Mouse (Mus musculus): ENCODE results near the gene Olfr907.

Olfr907 gene

DNA sequence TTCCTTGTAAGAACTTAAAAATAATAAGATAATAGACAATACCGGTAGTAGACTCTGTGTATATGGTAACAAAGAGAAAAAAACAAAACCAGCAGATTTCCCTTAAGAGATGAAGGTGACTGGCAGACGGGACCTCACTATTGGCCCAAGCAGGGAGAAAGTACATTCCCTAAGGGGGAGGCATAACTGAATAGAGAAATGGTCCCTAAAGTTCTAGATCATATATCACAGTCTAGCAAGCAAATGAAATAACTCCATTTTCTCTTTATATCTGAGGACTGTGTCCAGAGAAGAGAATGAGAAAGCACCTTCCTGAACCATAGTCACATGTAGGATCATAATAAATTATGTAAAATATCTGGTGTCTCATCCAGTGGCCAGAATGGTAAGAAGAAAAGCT lies at the start of gene Olfr907:
Olfr907 (plus strand) TSS at position 301 of the 400 bp plus-strand sequence.
- DNase-seq: no peak

DNA sequence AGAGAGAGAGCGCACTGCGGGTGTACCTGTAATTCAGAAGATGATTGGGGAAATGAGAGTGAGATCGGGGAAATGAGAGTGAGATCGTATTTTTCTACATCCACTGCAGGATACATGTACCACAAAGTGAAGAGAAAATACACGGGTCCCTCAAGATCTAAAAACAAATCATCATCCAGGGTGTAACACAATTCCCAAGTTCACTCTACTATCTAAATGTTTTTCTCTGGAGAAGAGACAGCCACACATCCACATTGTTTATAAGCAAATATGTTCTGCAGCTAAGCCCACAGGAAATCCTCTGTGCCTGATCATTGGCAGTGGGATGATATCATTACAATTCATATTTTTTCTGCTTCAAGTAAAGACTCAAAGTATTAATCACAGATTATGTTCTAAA lies 48.2 kb upstream of the Olfr907 start, which contains the start of gene Olfr902:
Olfr902 (plus strand) TSS at position 301 of the 400 bp plus-strand sequence.
- DNase-seq: no peak

DNA sequence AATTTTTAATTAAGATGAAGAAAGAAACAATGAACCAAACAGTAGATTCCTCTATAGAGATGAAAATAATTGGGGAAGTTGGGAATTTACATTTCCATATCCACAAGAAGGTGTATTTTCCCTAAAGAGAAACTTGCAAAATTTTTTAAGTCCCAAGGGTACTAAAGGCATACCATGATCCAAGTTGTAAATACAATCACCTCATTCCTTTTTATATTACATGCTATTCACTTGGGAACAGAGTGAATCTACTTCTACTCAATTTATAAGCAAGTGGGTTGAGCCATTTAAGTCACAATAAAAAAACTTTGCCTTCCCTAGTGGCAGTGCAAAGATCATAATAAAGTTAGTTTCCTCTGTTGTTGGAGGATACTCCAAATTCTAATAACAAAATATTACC lies 32.8 kb upstream of the Olfr907 start, which contains the start of gene Olfr904:
Olfr904 (plus strand) TSS at position 301 of the 400 bp plus-strand sequence.
- no peak for DNase-seq

DNA sequence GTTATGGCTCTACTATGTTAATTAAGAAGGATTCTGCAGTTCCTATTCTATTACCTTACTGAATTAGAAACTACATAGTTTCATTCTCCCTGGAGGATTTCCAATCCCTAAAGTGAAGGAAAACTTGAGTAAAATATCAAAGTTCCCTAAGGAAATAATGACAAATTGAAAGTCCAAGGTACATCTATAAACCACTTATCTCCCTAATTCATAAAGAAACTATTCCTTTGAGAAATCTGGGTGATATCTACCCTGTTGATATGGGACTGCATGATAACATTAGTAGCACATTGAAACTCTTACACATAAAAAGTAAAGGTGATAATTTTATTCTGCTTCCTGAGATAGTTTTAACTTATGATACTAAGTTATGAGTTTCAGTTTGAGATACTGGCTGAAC lies 24.8 kb upstream of the Olfr907 start, which contains the start of gene Olfr905:
Olfr905 (plus strand) TSS at position 301 of the 400 bp plus-strand sequence.
- no peak for DNase-seq

DNA sequence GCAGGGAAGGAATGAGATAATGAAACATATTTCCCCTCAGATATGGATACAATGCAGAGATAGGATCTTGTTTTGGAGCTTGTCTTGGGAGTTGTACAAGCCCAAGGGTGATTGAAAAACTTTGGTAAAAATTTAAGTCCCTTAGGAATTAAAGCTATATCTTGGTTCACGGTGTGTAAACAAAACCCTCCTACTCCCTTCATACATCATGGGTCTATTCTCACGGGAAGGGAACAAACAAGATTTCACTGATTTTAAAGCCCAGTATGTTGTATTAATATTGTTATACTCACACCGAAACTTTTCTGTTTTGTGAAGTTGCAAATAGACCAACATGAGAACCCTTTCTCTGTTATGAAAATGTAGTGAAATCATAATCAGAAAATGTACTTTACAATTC lies 8.8 kb upstream of the Olfr907 start, which contains the start of gene Olfr906:
Olfr906 (plus strand) TSS at position 301 of the 400 bp plus-strand sequence.
- no peak for DNase-seq

DNA sequence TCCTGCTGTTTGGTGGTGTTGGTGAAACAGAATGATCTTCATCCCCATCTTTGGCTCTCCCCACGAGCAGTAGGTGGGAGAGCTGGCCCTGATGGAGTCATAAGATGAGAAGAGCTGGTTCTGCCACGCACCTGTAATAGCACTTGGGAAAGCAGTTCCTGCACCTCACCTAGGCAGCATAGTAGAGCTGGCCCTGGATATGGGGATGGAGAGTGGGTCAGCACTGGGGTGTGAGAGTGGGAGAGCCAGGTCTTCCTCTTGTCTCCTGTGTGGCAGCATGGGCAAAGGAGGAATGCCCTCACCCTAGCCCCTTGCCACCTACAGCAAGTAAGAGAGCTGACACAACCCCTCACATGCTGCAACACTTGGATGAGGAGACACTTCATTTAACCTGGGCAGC lies 16.8 kb downstream of the Olfr907 start:
- no peak for DNase-seq

DNA sequence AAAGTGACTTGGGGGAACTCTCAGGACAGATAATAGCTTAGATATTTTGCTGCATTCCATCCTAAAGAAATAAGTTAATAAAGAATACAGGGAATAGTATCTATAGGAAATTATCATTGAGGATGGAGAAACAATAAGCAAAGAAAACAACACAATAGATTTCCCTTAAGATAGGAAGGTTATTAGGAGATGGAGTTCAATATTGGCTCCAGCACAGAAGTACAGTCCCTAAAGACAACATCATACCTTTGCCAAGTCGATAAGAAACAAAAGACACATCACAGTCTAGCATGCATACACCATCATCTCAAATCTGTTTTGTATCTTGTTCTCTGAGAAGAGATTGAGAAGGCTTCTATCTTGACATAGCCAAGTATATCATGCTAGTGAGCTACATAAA lies 25.7 kb downstream of the Olfr907 start, which contains the start of gene Olfr911-ps1:
Olfr911-ps1 (plus strand) TSS at position 301 of the 400 bp plus-strand sequence.
- DNase-seq: no peak

DNA sequence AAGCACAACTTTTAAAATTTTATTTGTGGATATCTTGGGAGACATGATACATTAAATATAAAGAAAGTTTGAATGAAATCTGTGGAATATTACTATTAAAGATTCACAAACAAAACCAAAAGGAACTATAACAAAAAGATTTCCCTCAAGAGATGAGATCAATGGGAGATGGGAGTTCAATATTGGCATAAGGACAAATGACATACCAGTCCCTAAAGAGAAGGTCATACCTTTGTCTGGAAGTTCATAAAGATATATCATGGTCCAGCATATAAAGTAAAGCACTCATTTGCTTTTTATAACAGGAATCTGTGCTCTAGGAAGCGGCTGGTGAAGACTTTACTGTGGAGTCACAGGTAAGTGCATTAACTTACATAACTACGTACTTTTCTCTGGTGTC lies 41.9 kb downstream of the Olfr907 start, which contains the start of gene Olfr910:
Olfr910 (plus strand) TSS at position 301 of the 400 bp plus-strand sequence.
- DNase-seq: no peak
